Mouse (Mus musculus) limb, embryonic 14.5 days (tissue): ENCODE data around the gene Gm49388. TPM values are rescaled to one million over a fixed set of nuclear protein-coding genes. Genes with fewer than 3 reads are reported as not detected.
A peak's percentile ranks its signal among the peaks of the same experiment; 100 is the strongest.

Experiments
- ATAC-seq: fragments of 200-750 bp; cut with Nextera tagmentation; 2 replicates; pipeline ENCODE4 v1.8.0; 2017; ENCODE audit warnings: low read depth, moderate number of reproducible peaks, moderate TSS enrichment; ENCODE audit not compliant: low FRiP score
- DNase-seq: peaks from one replicate; pipeline ENCODE4 v3.0.0-alpha.2; 2015; ENCODE audit warnings: low spot score
- H3K27ac ChIP-seq: fragments of 300-500 bp; sonication (generic); replicated peaks from 2 replicates; pipeline ENCODE4 v1.5.1; 2014; ENCODE audit warnings: low read depth, mild to moderate bottlenecking, low read length, moderate library complexity, mixed read lengths
- H3K27me3 ChIP-seq: fragments of 300-500 bp; sonication (generic); 2 replicates; pipeline ENCODE4 v1.6.1; 2014; ENCODE audit warnings: low read length, mixed read lengths; ENCODE audit not compliant: control insufficient read depth, insufficient read depth
- H3K36me3 ChIP-seq: fragments of 300-500 bp; sonication (generic); 2 replicates; pipeline ENCODE4 v1.6.1; 2014; ENCODE audit warnings: mild to moderate bottlenecking, low read length, moderate library complexity, mixed read lengths; ENCODE audit not compliant: control insufficient read depth, insufficient read depth
- H3K4me1 ChIP-seq: fragments of 300-500 bp; sonication (generic); 2 replicates; pipeline ENCODE4 v1.6.1; 2014; ENCODE audit warnings: antibody characterized with exemption, low read length, mixed read lengths; ENCODE audit not compliant: control insufficient read depth, insufficient read depth
- H3K4me2 ChIP-seq: fragments of 300-500 bp; sonication (generic); replicated peaks from 2 replicates; pipeline ENCODE4 v1.6.1; 2014; ENCODE audit warnings: low read depth, mild to moderate bottlenecking, low read length, moderate library complexity; ENCODE audit not compliant: severe bottlenecking
- H3K4me3 ChIP-seq: fragments of 300-500 bp; sonication (generic); replicated peaks from 2 replicates; pipeline ENCODE4 v1.5.1; 2014; ENCODE audit warnings: low read length
- H3K9ac ChIP-seq: fragments of 300-500 bp; sonication (generic); 2 replicates; pipeline ENCODE4 v1.6.1; 2014; ENCODE audit warnings: mild to moderate bottlenecking, low read depth, low read length, moderate library complexity; ENCODE audit not compliant: severe bottlenecking
- H3K9me3 ChIP-seq: fragments of 300-500 bp; sonication (generic); 2 replicates; pipeline ENCODE4 v1.6.1; 2016; ENCODE audit warnings: low read length; ENCODE audit not compliant: control insufficient read depth
- POLR2A ChIP-seq: fragments of 200-500 bp; IDR thresholded peaks from 2 replicates; pipeline ENCODE4 v1.8.0; 2012; ENCODE audit warnings: inconsistent platforms, mild to moderate bottlenecking, moderate library complexity, borderline replicate concordance; ENCODE audit not compliant: insufficient read depth, insufficient read length; ENCODE audit errors: extremely low read depth
- WGBS: fragments of 180-500 bp; shearing (Covaris S2); extraction: QIAGEN DNeasy Blood & Tissue Kit; methylation state at CpG from one replicate; pipeline ENCODE4 v1.1.7; 2014; 5-methylcytosine and 5-hydroxymethylcytosine counted together
- polyA plus RNA-seq, 2 experiments: library from polyadenylated mRNA; depleted of rRNA in 1 of 2; stranded (reverse) in 1 of 2; unstranded in 1 of 2; fragments of >200 nt; fragmentation: Nextera tagmentation in 1 of 2; extraction: Ambion mirVana in 1 of 2; gene quantifications; 2 replicates each; pipeline versions ENCODE4 v1.2.1 to v1.2.3; 2012 to 2014

The Gm49388 gene
- polyA plus RNA-seq (2012; rRNA removed): 0.44 and 0.61 TPM in 2 replicates
- polyA plus RNA-seq (2014; fragmentation: Nextera tagmentation; extraction: Ambion mirVana): not detected in 2 replicates

GRCm38 (mm10) chr7:127785308-127785707 lies at the start of gene Gm49388:
Gene Gm49388 (plus strand): TSS chr7:127785608.
- no peak within 1 kb of the TSS for H3K4me2 ChIP-seq
- H3K36me3 ChIP-seq: peaks cover 96% of the 10 kb centered on the region
- WGBS: 92% methylated on average over 4 of the region's 7 CpGs
- no peaks in the 10 kb centered on the region for H3K9me3 ChIP-seq
- no peaks in the 10 kb centered on the region for H3K4me1 ChIP-seq
- H3K4me3 ChIP-seq: no peak within 1 kb of the TSS
- DNase-seq (no peak), ATAC-seq (no peak)
- H3K27ac ChIP-seq: no peak within 1 kb of the TSS
- H3K27me3 ChIP-seq: no peaks in the 10 kb centered on the region
- no peak within 1 kb of the TSS for H3K9ac ChIP-seq
- TF ChIP-seq POLR2A: no peak

DNA sequence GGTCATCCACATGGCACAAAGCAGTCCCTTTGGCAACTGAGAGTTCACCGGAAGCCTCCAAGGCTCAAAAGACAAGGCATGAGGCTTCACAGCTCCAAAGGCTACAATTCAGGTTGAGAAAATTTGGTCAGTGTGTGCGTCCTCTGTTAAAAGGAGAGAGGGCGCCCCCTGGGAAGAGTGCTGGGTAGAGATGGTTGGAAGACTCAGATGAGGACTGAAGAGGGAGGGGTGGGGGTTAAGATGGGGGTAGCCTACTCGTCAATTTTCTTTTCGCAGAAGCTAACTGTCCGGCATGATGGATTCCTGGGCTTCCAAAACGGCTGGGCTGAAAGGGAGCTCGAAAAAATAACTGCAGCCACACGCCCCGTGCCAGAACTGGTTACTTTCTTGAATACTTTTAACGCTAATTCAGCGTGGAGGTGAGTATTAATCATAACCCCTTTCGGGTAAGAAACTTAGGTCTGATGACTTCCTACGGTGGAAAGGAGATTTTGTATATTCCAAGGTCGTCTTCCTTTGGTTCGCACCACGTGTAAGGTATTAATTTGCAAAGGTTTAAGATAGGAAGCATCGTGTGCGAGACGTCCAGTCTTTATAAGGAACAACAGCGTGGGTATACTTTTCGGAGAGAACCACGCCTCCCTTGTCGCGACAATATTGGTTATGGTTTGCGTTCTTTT lies 40.9 kb upstream of the Gm49388 start, which contains the start of gene Fbxl19:
Gene Fbxl19 (plus strand): TSS at position 178 of the 680 bp plus-strand sequence.
- Histone ChIP-seq H3K27ac (peak within 1 kb of the TSS; percentile 86), H3K27me3 (no peaks in the 10 kb centered on the region), H3K9ac (peak within 1 kb of the TSS; percentile 72), H3K4me2 (peak within 1 kb of the TSS; percentile 55), H3K4me1 (peaks cover 10% of the 10 kb centered on the region; the same call in 1 of the 2 replicates), H3K36me3 (peaks cover 16% of the 10 kb centered on the region), H3K9me3 (no peaks in the 10 kb centered on the region), H3K4me3 (peak within 1 kb of the TSS; percentile 88)
- WGBS: under 1% methylated on average over 26 of the region's 26 CpGs
- TF ChIP-seq POLR2A: no peak
- peak; percentile 84 for DNase-seq
- no peak for ATAC-seq

DNA sequence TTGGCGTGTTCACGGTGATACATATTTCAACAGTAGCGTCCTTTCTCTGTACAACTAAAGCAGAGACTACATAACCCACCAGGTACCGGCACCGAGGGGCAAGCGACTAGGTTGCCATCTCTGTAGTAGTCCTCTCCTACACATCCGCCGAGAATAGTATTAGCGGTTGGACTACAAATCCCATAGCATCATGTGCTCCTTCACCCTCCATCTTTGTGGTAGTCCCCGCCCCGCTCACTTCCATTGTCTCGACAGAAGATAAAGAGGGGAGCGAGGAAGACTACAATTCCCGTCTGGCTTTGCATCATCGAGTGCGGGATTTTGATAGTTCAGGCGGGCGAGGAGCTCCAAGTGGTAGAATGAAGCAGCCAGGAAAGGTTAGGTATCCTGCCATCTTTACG lies 40.2 kb upstream of the Gm49388 start:
- under 1% methylated on average over 19 of the region's 19 CpGs for whole genome bisulfite sequencing
- Histone ChIP-seq H3K36me3 (peaks cover 24% of the 10 kb centered on the region), H3K4me3 (peak overlapping the region; percentile 88), H3K4me1 (peaks cover 10% of the 10 kb centered on the region; the same call in 1 of the 2 replicates), H3K27ac (peak overlapping the region; percentile 86), H3K9ac (peak overlapping the region; percentile 72), H3K9me3 (no peaks in the 10 kb centered on the region), H3K27me3 (no peaks in the 10 kb centered on the region), H3K4me2 (peak overlapping the region; percentile 55)
- peak; percentile 98 for DNase-seq
- ATAC-seq: peak; percentile 85
- no peak for TF ChIP-seq POLR2A

DNA sequence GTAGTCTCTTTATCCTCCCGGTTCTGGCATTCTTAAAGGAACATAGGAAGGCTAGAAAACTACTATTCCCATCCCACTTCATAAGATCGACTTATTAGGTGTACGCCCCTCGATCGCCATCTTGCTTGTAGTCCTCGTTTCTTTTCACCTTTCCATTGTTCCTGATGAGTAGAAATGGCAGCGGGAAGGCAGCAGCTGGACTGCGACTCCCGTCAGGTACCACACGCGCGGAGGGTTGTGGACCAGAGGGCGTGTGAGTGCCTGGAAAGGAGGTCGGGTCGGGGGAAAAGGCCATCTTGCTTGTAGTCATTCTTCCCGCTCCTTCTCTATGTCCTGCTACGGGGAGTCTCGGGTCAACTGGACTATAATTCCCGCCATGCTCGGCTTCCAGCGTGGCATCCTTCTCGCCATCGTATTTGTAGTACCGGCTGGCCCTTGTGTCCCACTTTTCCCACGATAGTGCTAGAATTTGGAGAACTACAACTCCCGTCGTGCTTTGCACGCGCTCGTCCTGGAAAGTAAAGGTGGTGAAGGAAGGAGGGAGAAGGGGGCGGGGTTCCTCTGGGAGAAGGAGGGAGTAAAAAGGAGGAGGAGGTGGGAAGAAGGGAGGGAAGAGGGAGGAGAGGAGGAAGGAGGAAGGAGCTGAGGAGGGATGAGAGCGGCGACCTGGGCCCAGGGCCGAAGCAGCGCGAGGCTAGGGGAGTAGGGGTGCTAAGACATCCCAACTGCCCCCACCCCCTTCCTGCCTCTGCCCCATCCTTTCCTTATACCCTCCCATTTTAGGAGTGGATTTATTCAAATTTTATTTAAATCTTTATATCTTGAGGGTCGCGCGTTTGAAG lies 39.5 kb upstream of the Gm49388 start:
- peak overlapping the region; percentile 72 for H3K9ac ChIP-seq
- H3K4me2 ChIP-seq: peak overlapping the region; percentile 55
- H3K27ac ChIP-seq: peak overlapping the region; percentile 86
- 0 out of 2 replicates have a peak, but pooled peaks have one; percentile 59 for TF ChIP-seq POLR2A
- no peaks in the 10 kb centered on the region for H3K27me3 ChIP-seq
- peak; percentile 89 for ATAC-seq
- peak; percentile 98 for DNase-seq
- H3K4me3 ChIP-seq: peak overlapping the region; percentile 88
- H3K36me3 ChIP-seq: peaks cover 30% of the 10 kb centered on the region
- no peaks in the 10 kb centered on the region for H3K9me3 ChIP-seq
- H3K4me1 ChIP-seq: peaks cover 10% of the 10 kb centered on the region; the same call in 1 of the 2 replicates
- under 1% methylated on average over 39 of the region's 39 CpGs for WGBS
